Comparison of ENCODE assay signal across 31 mouse cellular contexts in genomic region chr13:5448601-5449000, GRCm38 (mm10).
"Had no signal": no experiment of that assay in that cellular context is flagged by ENCODE, and none has a peak within 500 bp of the region (broad histone marks: within the 10 kb centered on the region; RNA-seq: fewer than 3 reads in every experiment).

No protein-coding gene starts in this region.

- H3K4me3 ChIP-seq: left cerebral cortex, adult 2 months; limb, embryonic 10.5 days; limb, embryonic 12.5 days; limb, embryonic 13.5 days; limb, embryonic 15.5 days; liver, embryonic 12.5 days; liver, embryonic 13.5 days; liver, embryonic 15.5 days; lung, embryonic 15.5 days; megakaryocyte, embryonic 14.5 days; midbrain, embryonic 10.5 days; midbrain, embryonic 12.5 days; midbrain, embryonic 13.5 days; midbrain, embryonic 15.5 days; myocyte had no signal

- H3K27me3 ChIP-seq: limb, embryonic 12.5 days; limb, embryonic 13.5 days; limb, embryonic 15.5 days; liver, embryonic 12.5 days; liver, embryonic 13.5 days; liver, embryonic 15.5 days; lung, embryonic 15.5 days; megakaryocyte, embryonic 14.5 days; midbrain, embryonic 12.5 days; midbrain, embryonic 13.5 days; midbrain, embryonic 15.5 days had no signal

- H3K27ac ChIP-seq: left cerebral cortex, adult 2 months; limb, embryonic 10.5 days; limb, embryonic 12.5 days; limb, embryonic 13.5 days; limb, embryonic 15.5 days; liver, embryonic 12.5 days; liver, embryonic 13.5 days; liver, embryonic 14.5 days; liver, embryonic 15.5 days; lung, embryonic 15.5 days; macrophage; midbrain, embryonic 10.5 days; midbrain, embryonic 12.5 days; midbrain, embryonic 13.5 days; midbrain, embryonic 15.5 days had no signal

- ATAC-seq: liver, embryonic 12.5 days; liver, postnatal 0 days; lung, postnatal 0 days; midbrain, embryonic 13.5 days; midbrain, embryonic 15.5 days; midbrain, embryonic 16.5 days had no signal

- H3K36me3 ChIP-seq: limb, embryonic 10.5 days; limb, embryonic 12.5 days; limb, embryonic 13.5 days; limb, embryonic 15.5 days; liver, embryonic 12.5 days; liver, embryonic 13.5 days; liver, embryonic 15.5 days; lung, embryonic 15.5 days; midbrain, embryonic 10.5 days; midbrain, embryonic 12.5 days; midbrain, embryonic 13.5 days; midbrain, embryonic 15.5 days had no signal

- H3K9me3 ChIP-seq: limb, embryonic 10.5 days; limb, embryonic 12.5 days; limb, embryonic 13.5 days; limb, embryonic 15.5 days; liver, embryonic 12.5 days; liver, embryonic 13.5 days; liver, embryonic 15.5 days; lung, embryonic 15.5 days; megakaryocyte, embryonic 14.5 days; midbrain, embryonic 10.5 days; midbrain, embryonic 12.5 days; midbrain, embryonic 13.5 days; midbrain, embryonic 15.5 days had no signal

- H3K4me2 ChIP-seq: limb, embryonic 12.5 days; limb, embryonic 13.5 days; limb, embryonic 15.5 days; liver, embryonic 11.5 days; liver, embryonic 12.5 days; liver, embryonic 13.5 days; liver, embryonic 15.5 days; lung, embryonic 14.5 days; lung, embryonic 15.5 days; midbrain, embryonic 11.5 days; midbrain, embryonic 12.5 days; midbrain, embryonic 13.5 days; midbrain, embryonic 15.5 days had no signal

- DNase-seq: left cerebral cortex, postnatal 4 days; liver; liver, embryonic 13.5 days; liver, postnatal 0 days; lung, adult 18-20 months; lung, embryonic 14.5 days; lung, postnatal 10 days; lung, postnatal 14 days; lung, postnatal 36 days; lung, postnatal 4 days; midbrain, embryonic 14.5 days had no signal

- H3K9ac ChIP-seq: limb, embryonic 12.5 days; limb, embryonic 13.5 days; limb, embryonic 15.5 days; liver, embryonic 12.5 days; liver, embryonic 13.5 days; liver, embryonic 14.5 days; liver, embryonic 15.5 days; liver, postnatal 0 days; lung, embryonic 14.5 days; lung, embryonic 15.5 days; midbrain, embryonic 12.5 days; midbrain, embryonic 13.5 days; midbrain, embryonic 15.5 days had no signal

- H3K4me1 ChIP-seq: limb, embryonic 10.5 days; limb, embryonic 12.5 days; limb, embryonic 13.5 days; limb, embryonic 15.5 days; liver, embryonic 12.5 days; liver, embryonic 13.5 days; liver, embryonic 15.5 days; lung, embryonic 15.5 days; midbrain, embryonic 10.5 days; midbrain, embryonic 12.5 days; midbrain, embryonic 13.5 days; midbrain, embryonic 15.5 days had no signal
